Mouse (Mus musculus): ENCODE measurements around the gene Rasgrp4.

DNA sequence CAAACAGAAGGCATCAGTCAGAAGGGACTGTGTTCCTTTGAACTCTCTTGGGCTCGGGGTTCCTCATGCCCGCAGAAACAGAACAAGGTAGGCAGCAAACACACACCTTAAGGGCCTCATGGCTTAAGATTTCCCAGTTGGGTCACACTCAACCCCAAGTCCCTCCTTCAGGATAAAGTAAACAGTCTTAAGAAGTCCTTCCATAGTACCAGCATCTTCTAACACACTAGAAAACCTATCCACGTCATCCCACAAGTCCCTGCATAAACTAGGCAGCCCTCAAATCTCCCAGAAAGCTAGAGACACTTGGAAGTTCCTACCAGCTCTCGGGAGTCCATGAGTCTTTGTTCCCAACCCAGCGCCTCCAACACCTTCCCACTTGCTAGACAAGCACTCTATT lies 27.6 kb downstream of the Rasgrp4 start:
- TF ChIP-seq CTCF (IDR thresholded peaks at IDR 0.05; ENCODE audit: low read depth) (no peak), EP300 (IDR thresholded peaks at IDR 0.05; ENCODE audit: low read depth) (no peak)
